Mouse (Mus musculus): ENCODE measurements around the gene Thap11.

The Thap11 gene

DNA sequence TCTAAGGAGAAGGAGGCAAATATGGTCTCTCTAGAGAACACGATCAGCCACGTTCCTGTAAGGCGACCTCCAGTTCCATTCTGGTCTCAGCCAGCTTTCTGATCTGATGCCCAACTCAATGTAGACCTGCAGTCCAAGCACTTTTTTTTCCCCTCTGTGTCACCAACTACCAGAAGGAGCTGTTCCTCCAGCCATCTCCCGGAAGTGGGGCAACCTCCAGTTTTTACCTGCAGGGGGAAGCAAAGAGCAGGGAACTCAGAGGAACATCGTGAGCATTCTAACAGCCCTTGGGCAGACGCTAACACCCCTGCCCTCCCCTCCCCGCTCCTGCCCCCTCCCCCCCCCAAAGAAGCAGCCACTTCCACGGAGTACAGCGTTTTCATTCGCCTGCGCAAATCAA is 19.6 kb upstream of the Thap11 start:
- Histone ChIP-seq H3K9me3 (ENCODE audit: low read length) (no peaks in the 10 kb centered on the region), H3K4me1 (replicated peaks; ENCODE audit: low read depth, low read length) (0 out of 2 replicates have a peak, but pooled peaks cover 4% of the 10 kb centered on the region), H3K27me3 (ENCODE audit: insufficient read depth, low read length) (no peaks in the 10 kb centered on the region), H3K36me3 (ENCODE audit: insufficient read depth, low read length) (0 out of 2 replicates have a peak, but pooled peaks cover 2% of the 10 kb centered on the region), H3K4me3 (replicated peaks; ENCODE audit: low read length) (no peak overlapping the region)
- TF ChIP-seq POU5F1 (IDR thresholded peaks at IDR 0.05; ENCODE audit: borderline replicate concordance, low read length) (no peak), CTCF (conservative IDR thresholded peaks at IDR 0.05; ENCODE audit: low read length) (peak; percentile 66)

GRCm38 (mm10) chr8:105836991-105837390 is 17.9 kb upstream of the Thap11 start:
- Histone ChIP-seq H3K4me1 (replicated peaks; ENCODE audit: low read depth, low read length) (0 out of 2 replicates have a peak, but pooled peaks cover 4% of the 10 kb centered on the region), H3K36me3 (ENCODE audit: insufficient read depth, low read length) (peaks cover 19% of the 10 kb centered on the region), H3K4me3 (replicated peaks; ENCODE audit: low read length) (no peak overlapping the region), H3K9me3 (ENCODE audit: low read length) (no peaks in the 10 kb centered on the region), H3K27me3 (ENCODE audit: insufficient read depth, low read length) (no peaks in the 10 kb centered on the region)
- no peak for TF ChIP-seq POU5F1 (IDR thresholded peaks at IDR 0.05; ENCODE audit: borderline replicate concordance, low read length)
- no peak for TF ChIP-seq CTCF (conservative IDR thresholded peaks at IDR 0.05; ENCODE audit: low read length)

- Histone ChIP-seq H3K4me3 (replicated peaks; ENCODE audit: low read length) (no peak overlapping the region), H3K4me1 (replicated peaks; ENCODE audit: low read depth, low read length) (0 out of 2 replicates have a peak, but pooled peaks cover 4% of the 10 kb centered on the region), H3K36me3 (ENCODE audit: insufficient read depth, low read length) (peaks cover 38% of the 10 kb centered on the region), H3K27me3 (ENCODE audit: insufficient read depth, low read length) (no peaks in the 10 kb centered on the region), H3K9me3 (ENCODE audit: low read length) (no peaks in the 10 kb centered on the region)
- no peak for TF ChIP-seq CTCF (conservative IDR thresholded peaks at IDR 0.05; ENCODE audit: low read length)
- no peak for TF ChIP-seq NANOG (IDR thresholded peaks at IDR 0.05; ENCODE audit: borderline replicate concordance, low read length)
- TF ChIP-seq POU5F1 (IDR thresholded peaks at IDR 0.05; ENCODE audit: borderline replicate concordance, low read length) = no peak
Measured at GRCm38 (mm10) chr8:105839209-105839608, 15.7 kb upstream of the Thap11 start.

DNA sequence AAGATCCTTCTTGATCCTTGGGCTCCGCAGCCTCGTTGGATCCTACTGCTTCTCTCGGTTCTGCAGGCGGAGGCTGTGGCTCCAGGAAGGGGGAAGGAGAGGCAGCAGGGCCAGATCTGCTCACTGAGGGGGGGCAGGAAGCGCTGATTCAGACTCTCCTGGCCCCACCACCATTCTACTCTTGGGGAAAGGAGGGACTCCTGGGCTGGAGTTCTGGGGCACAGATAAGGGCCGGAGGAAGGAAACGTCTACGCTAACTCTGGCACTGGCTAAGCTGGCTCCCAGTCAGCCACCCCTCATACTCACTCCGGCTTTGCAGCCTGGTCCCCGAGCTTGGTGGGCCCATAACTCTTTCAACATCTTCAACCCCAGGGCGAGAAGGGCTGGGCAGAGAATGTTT is 8.3 kb upstream of the Thap11 start:
- no peaks in the 10 kb centered on the region for H3K27me3 ChIP-seq (ENCODE audit: insufficient read depth, low read length)
- no peaks in the 10 kb centered on the region for H3K9me3 ChIP-seq (ENCODE audit: low read length)
- peaks cover 81% of the 10 kb centered on the region for H3K36me3 ChIP-seq (ENCODE audit: insufficient read depth, low read length)
- H3K4me1 ChIP-seq (replicated peaks; ENCODE audit: low read depth, low read length) = peaks cover 42% of the 10 kb centered on the region
- no peak for TF ChIP-seq NANOG (IDR thresholded peaks at IDR 0.05; ENCODE audit: borderline replicate concordance, low read length)
- TF ChIP-seq POU5F1 (IDR thresholded peaks at IDR 0.05; ENCODE audit: borderline replicate concordance, low read length) = no peak
- no peak for TF ChIP-seq CTCF (conservative IDR thresholded peaks at IDR 0.05; ENCODE audit: low read length)
- no peak overlapping the region for H3K4me3 ChIP-seq (replicated peaks; ENCODE audit: low read length)

DNA sequence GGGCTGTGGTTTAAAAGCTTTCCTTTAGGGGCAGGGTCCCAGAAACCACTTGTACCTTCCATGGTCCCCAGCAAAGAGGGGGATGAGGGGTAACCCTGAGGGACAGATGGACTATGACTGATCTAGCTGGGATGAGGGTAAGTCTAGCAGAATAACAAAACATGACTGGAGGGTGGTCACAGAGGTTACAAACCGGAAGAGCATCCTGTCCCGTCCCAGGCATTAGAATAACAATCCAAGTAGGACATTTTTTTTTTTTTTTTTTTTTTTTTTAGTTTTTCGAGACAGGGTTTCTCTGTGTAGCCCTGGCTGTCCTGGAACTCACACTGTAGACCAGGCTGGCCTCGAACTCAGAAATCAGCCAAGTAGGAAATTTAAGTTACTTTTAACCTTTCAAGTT is 4.9 kb upstream of the Thap11 start:
- no peaks in the 10 kb centered on the region for H3K27me3 ChIP-seq (ENCODE audit: insufficient read depth, low read length)
- H3K4me1 ChIP-seq (replicated peaks; ENCODE audit: low read depth, low read length) = peaks cover 62% of the 10 kb centered on the region
- H3K4me3 ChIP-seq (replicated peaks; ENCODE audit: low read length) = peak overlapping the region; percentile 97
- peaks cover 50% of the 10 kb centered on the region for H3K36me3 ChIP-seq (ENCODE audit: insufficient read depth, low read length)
- TF ChIP-seq POU5F1 (IDR thresholded peaks at IDR 0.05; ENCODE audit: borderline replicate concordance, low read length) (no peak), NANOG (IDR thresholded peaks at IDR 0.05; ENCODE audit: borderline replicate concordance, low read length) (no peak), CTCF (conservative IDR thresholded peaks at IDR 0.05; ENCODE audit: low read length) (no peak)
- H3K9me3 ChIP-seq (ENCODE audit: low read length) = no peaks in the 10 kb centered on the region

- TF ChIP-seq CTCF (conservative IDR thresholded peaks at IDR 0.05; ENCODE audit: low read length) = no peak
- TF ChIP-seq POU5F1 (IDR thresholded peaks at IDR 0.05; ENCODE audit: borderline replicate concordance, low read length) = no peak
- Histone ChIP-seq H3K4me1 (replicated peaks; ENCODE audit: low read depth, low read length) (peaks cover 64% of the 10 kb centered on the region), H3K27me3 (ENCODE audit: insufficient read depth, low read length) (no peaks in the 10 kb centered on the region), H3K36me3 (ENCODE audit: insufficient read depth, low read length) (peaks cover 44% of the 10 kb centered on the region), H3K9me3 (ENCODE audit: low read length) (no peaks in the 10 kb centered on the region), H3K4me3 (replicated peaks; ENCODE audit: low read length) (peak overlapping the region; percentile 97)
Measured at GRCm38 (mm10) chr8:105850611-105851010, 4.3 kb upstream of the Thap11 start.

GRCm38 (mm10) chr8:105851651-105852143 is 3.2 kb upstream of the Thap11 start:
- TF ChIP-seq POU5F1 (IDR thresholded peaks at IDR 0.05; ENCODE audit: borderline replicate concordance, low read length) (no peak), NANOG (IDR thresholded peaks at IDR 0.05; ENCODE audit: borderline replicate concordance, low read length) (no peak), CTCF (conservative IDR thresholded peaks at IDR 0.05; ENCODE audit: low read length) (no peak)
- no peaks in the 10 kb centered on the region; the same call in 1 of the 2 replicates for H3K27me3 ChIP-seq (ENCODE audit: insufficient read depth, low read length)
- H3K36me3 ChIP-seq (ENCODE audit: insufficient read depth, low read length) = peaks cover 43% of the 10 kb centered on the region
- H3K4me1 ChIP-seq (replicated peaks; ENCODE audit: low read depth, low read length) = peaks cover 69% of the 10 kb centered on the region
- H3K4me3 ChIP-seq (replicated peaks; ENCODE audit: low read length) = peak overlapping the region; percentile 97
- no peaks in the 10 kb centered on the region for H3K9me3 ChIP-seq (ENCODE audit: low read length)

DNA sequence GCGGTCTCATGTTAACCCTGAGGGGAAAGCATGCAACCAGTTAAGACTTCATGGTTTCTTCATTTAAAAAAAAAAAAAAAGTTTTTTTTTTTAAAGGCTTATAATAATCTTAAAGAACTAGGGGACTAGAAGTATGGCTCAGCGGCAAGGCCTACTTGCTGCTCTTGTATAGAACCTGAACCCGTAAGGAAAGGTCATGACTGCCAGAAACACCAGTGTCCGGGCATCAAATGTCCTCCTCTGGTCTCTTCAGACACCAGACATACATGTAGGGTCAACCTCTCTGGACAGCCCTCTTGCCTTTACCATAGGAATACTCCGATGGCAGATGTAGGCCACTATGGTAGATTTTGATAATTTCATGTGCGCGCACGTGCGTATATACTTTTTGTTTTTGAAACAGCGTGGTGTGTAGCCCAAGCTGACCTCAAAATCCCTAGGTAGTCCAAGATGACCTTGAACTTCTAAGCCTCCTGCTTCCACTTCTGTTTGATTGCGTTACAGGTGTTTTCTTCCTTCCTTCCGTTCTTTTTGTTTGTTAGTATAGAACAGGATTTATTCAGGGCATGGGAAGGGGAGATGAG is 2.7 kb upstream of the Thap11 start:
- peaks cover 69% of the 10 kb centered on the region for H3K4me1 ChIP-seq (replicated peaks; ENCODE audit: low read depth, low read length)
- TF ChIP-seq POU5F1 (IDR thresholded peaks at IDR 0.05; ENCODE audit: borderline replicate concordance, low read length) (no peak), CTCF (conservative IDR thresholded peaks at IDR 0.05; ENCODE audit: low read length) (no peak), NANOG (IDR thresholded peaks at IDR 0.05; ENCODE audit: borderline replicate concordance, low read length) (no peak)
- peaks cover 42% of the 10 kb centered on the region for H3K36me3 ChIP-seq (ENCODE audit: insufficient read depth, low read length)
- H3K4me3 ChIP-seq (replicated peaks; ENCODE audit: low read length) = peak overlapping the region; percentile 97
- no peaks in the 10 kb centered on the region; the same call in 1 of the 2 replicates for H3K27me3 ChIP-seq (ENCODE audit: insufficient read depth, low read length)
- H3K9me3 ChIP-seq (ENCODE audit: low read length) = no peaks in the 10 kb centered on the region

DNA sequence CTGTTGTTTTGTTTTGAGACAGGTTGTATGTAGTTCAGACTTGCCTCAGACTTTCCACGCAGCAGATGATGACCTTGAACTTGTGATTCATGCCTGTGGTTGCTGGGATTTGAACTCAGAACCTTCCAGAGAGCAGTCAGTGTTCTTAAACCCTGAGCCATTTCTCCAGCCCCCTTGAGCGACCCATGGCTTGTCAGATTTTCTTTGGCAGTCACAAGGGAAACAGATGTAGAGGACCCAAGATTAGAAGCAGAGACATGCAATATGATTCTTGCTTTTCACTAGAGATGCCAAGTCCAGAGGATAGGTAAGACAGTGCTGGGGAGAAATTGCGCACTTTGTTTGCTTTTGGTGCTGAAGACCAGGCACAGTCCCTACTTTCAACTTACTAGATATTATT is 1.8 kb upstream of the Thap11 start, which contains the start of gene Cenpt:
TSS of gene Cenpt (minus strand) at position 101 of the 400 bp plus-strand sequence.
- H3K4me3 ChIP-seq (replicated peaks; ENCODE audit: low read length) = peak within 1 kb of the TSS; percentile 97
- no peaks in the 10 kb centered on the region; the same call in 1 of the 2 replicates for H3K27me3 ChIP-seq (ENCODE audit: insufficient read depth, low read length)
- TF ChIP-seq CTCF (conservative IDR thresholded peaks at IDR 0.05; ENCODE audit: low read length) (no peak), NANOG (IDR thresholded peaks at IDR 0.05; ENCODE audit: borderline replicate concordance, low read length) (no peak), POU5F1 (IDR thresholded peaks at IDR 0.05; ENCODE audit: borderline replicate concordance, low read length) (no peak)
- no peaks in the 10 kb centered on the region for H3K9me3 ChIP-seq (ENCODE audit: low read length)
- peaks cover 42% of the 10 kb centered on the region for H3K36me3 ChIP-seq (ENCODE audit: insufficient read depth, low read length)
- peaks cover 72% of the 10 kb centered on the region for H3K4me1 ChIP-seq (replicated peaks; ENCODE audit: low read depth, low read length)

Measured in E14TG2a.4 (cell line).